Mouse (Mus musculus): Measurements from ENCODE around the gene Wdr49. TPM values are rescaled to one million over a fixed set of nuclear protein-coding genes. Genes with fewer than 3 reads are reported as not detected.

The Wdr49 gene
- total RNA-seq (2014; rRNA removed) = 0.95 and 1.0 TPM in 2 replicates
- polyA plus RNA-seq (2015; fragmentation: Nextera tagmentation; extraction: Ambion mirVana) = 0.19 and 0.36 TPM in 2 replicates

GRCm38 (mm10) chr3:75482056-75482455 is at the start of gene Wdr49:
TSS of gene Wdr49 (minus strand) at chr3:75482156.
- Histone ChIP-seq H3K4me3 (ENCODE audit: low read depth, low read length) (no peak within 1 kb of the TSS), H3K4me2 (ENCODE audit: low read depth) (no peak within 1 kb of the TSS), H3K9ac (no peak within 1 kb of the TSS), H3K9me3 (ENCODE audit: low read length) (no peaks in the 10 kb centered on the region), H3K27me3 (ENCODE audit: insufficient read depth, low read length) (no peaks in the 10 kb centered on the region), H3K36me3 (ENCODE audit: insufficient read depth) (no peaks in the 10 kb centered on the region), H3K27ac (ENCODE audit: low read depth, low read length) (no peak within 1 kb of the TSS), H3K4me1 (ENCODE audit: insufficient read depth) (no peaks in the 10 kb centered on the region)
- 41% methylated on average over 2 of the region's 2 CpGs for WGBS
- no peak for DNase-seq
- TF ChIP-seq CTCF (IDR thresholded peaks at IDR 0.05; ENCODE audit: low read depth) = no peak
- ATAC-seq = no peak

- no peak for TF ChIP-seq CTCF (IDR thresholded peaks at IDR 0.05; ENCODE audit: low read depth)
Observed at GRCm38 (mm10) chr3:75531074-75531473, 49.1 kb upstream of the Wdr49 start.

GRCm38 (mm10) chr3:75522527-75522926 is 40.6 kb upstream of the Wdr49 start:
- TF ChIP-seq CTCF (IDR thresholded peaks at IDR 0.05; ENCODE audit: low read depth) = no peak
- 80% methylated on average over 1 of the region's 1 CpGs for WGBS
- peaks cover 17% of the 10 kb centered on the region for H3K36me3 ChIP-seq (ENCODE audit: insufficient read depth)
- no peaks in the 10 kb centered on the region for H3K9me3 ChIP-seq (ENCODE audit: low read length)
- no peak for DNase-seq
- no peak overlapping the region for H3K27ac ChIP-seq (ENCODE audit: low read depth, low read length)
- no peaks in the 10 kb centered on the region for H3K27me3 ChIP-seq (ENCODE audit: insufficient read depth, low read length)
- H3K9ac ChIP-seq = no peak overlapping the region
- no peaks in the 10 kb centered on the region for H3K4me1 ChIP-seq (ENCODE audit: insufficient read depth)
- no peak for ATAC-seq
- no peak overlapping the region for H3K4me2 ChIP-seq (ENCODE audit: low read depth)
- no peak overlapping the region for H3K4me3 ChIP-seq (ENCODE audit: low read depth, low read length)

More at GRCm38 (mm10) chr3:75531074-75531473, 49.1 kb upstream of the Wdr49 start:
- Histone ChIP-seq H3K9me3 (ENCODE audit: low read length) (no peaks in the 10 kb centered on the region), H3K4me2 (ENCODE audit: low read depth) (no peak overlapping the region), H3K9ac (no peak overlapping the region), H3K27me3 (ENCODE audit: insufficient read depth, low read length) (no peaks in the 10 kb centered on the region), H3K4me3 (ENCODE audit: low read depth, low read length) (no peak overlapping the region), H3K36me3 (ENCODE audit: insufficient read depth) (peaks cover 13% of the 10 kb centered on the region), H3K4me1 (ENCODE audit: insufficient read depth) (no peaks in the 10 kb centered on the region), H3K27ac (ENCODE audit: low read depth, low read length) (no peak overlapping the region)
- WGBS = 89% methylated on average over 3 of the region's 3 CpGs
- DNase-seq (no peak), ATAC-seq (no peak)

- Histone ChIP-seq H3K4me1 (ENCODE audit: insufficient read depth) (no peaks in the 10 kb centered on the region), H3K27me3 (ENCODE audit: insufficient read depth, low read length) (no peaks in the 10 kb centered on the region), H3K27ac (ENCODE audit: low read depth, low read length) (no peak overlapping the region), H3K4me3 (ENCODE audit: low read depth, low read length) (no peak overlapping the region), H3K9ac (no peak overlapping the region), H3K4me2 (ENCODE audit: low read depth) (no peak overlapping the region), H3K36me3 (ENCODE audit: insufficient read depth) (peaks cover 11% of the 10 kb centered on the region), H3K9me3 (ENCODE audit: low read length) (no peaks in the 10 kb centered on the region)
- no peak for ATAC-seq
- TF ChIP-seq CTCF (IDR thresholded peaks at IDR 0.05; ENCODE audit: low read depth) = no peak
- 60% methylated on average over 2 of the region's 2 CpGs for WGBS
- no peak for DNase-seq
Observed at GRCm38 (mm10) chr3:75521314-75521713, 39.4 kb upstream of the Wdr49 start.

GRCm38 (mm10) chr3:75517631-75518250 is 35.8 kb upstream of the Wdr49 start:
- Histone ChIP-seq H3K27ac (ENCODE audit: low read depth, low read length) (no peak overlapping the region), H3K4me2 (ENCODE audit: low read depth) (no peak overlapping the region), H3K27me3 (ENCODE audit: insufficient read depth, low read length) (no peaks in the 10 kb centered on the region), H3K9ac (no peak overlapping the region), H3K4me1 (ENCODE audit: insufficient read depth) (no peaks in the 10 kb centered on the region), H3K9me3 (ENCODE audit: low read length) (no peaks in the 10 kb centered on the region), H3K4me3 (ENCODE audit: low read depth, low read length) (no peak overlapping the region), H3K36me3 (ENCODE audit: insufficient read depth) (peaks cover 19% of the 10 kb centered on the region)
- DNase-seq (no peak), ATAC-seq (no peak)
- 77% methylated on average over 7 of the region's 7 CpGs for WGBS
- TF ChIP-seq CTCF (IDR thresholded peaks at IDR 0.05; ENCODE audit: low read depth) = peak; percentile 61

GRCm38 (mm10) chr3:75498961-75499960 is 17.3 kb upstream of the Wdr49 start:
- Histone ChIP-seq H3K36me3 (ENCODE audit: insufficient read depth) (no peaks in the 10 kb centered on the region), H3K4me3 (ENCODE audit: low read depth, low read length) (no peak overlapping the region), H3K4me2 (ENCODE audit: low read depth) (no peak overlapping the region), H3K9me3 (ENCODE audit: low read length) (no peaks in the 10 kb centered on the region), H3K4me1 (ENCODE audit: insufficient read depth) (no peaks in the 10 kb centered on the region), H3K27ac (ENCODE audit: low read depth, low read length) (no peak overlapping the region), H3K9ac (no peak overlapping the region), H3K27me3 (ENCODE audit: insufficient read depth, low read length) (no peaks in the 10 kb centered on the region)
- 84% methylated on average over 7 of the region's 7 CpGs for WGBS
- TF ChIP-seq CTCF (IDR thresholded peaks at IDR 0.05; ENCODE audit: low read depth) = no peak
- DNase-seq (no peak), ATAC-seq (no peak)

- no peak for TF ChIP-seq CTCF (IDR thresholded peaks at IDR 0.05; ENCODE audit: low read depth)
- H3K27me3 ChIP-seq (ENCODE audit: insufficient read depth, low read length) = no peaks in the 10 kb centered on the region
- no peaks in the 10 kb centered on the region for H3K36me3 ChIP-seq (ENCODE audit: insufficient read depth)
- H3K9me3 ChIP-seq (ENCODE audit: low read length) = no peaks in the 10 kb centered on the region
- H3K9ac ChIP-seq = no peak overlapping the region
- no peak for ATAC-seq
- WGBS = 57% methylated on average over 3 of the region's 3 CpGs
- DNase-seq = no peak
- H3K27ac ChIP-seq (ENCODE audit: low read depth, low read length) = no peak overlapping the region
- no peak overlapping the region for H3K4me2 ChIP-seq (ENCODE audit: low read depth)
- no peaks in the 10 kb centered on the region for H3K4me1 ChIP-seq (ENCODE audit: insufficient read depth)
- no peak overlapping the region for H3K4me3 ChIP-seq (ENCODE audit: low read depth, low read length)
Observed at GRCm38 (mm10) chr3:75492913-75493312, 11.0 kb upstream of the Wdr49 start.

Measured in forebrain, postnatal 0 days (tissue).